Mouse (Mus musculus) MEL-GATA-1-ER (cell line): ENCODE measurements around the gene Hbq1a.
"Not testable (repeated sequence)": the region's sequence is repeated elsewhere in the genome, so short reads cannot be mapped to it uniquely, and the experiment has no call there.

Source experiments
- DNase-seq: peaks from one replicate; pipeline ENCODE4 v3.0.0-alpha.2; 2012; ENCODE audit warnings: low read depth; ENCODE audit errors: extremely low read depth

The Hbq1a gene

GRCm38 (mm10) chr11:32284582-32284981 is 15.3 kb upstream of the Hbq1a start:
- not testable (repeated sequence) for DNase-seq

DNA sequence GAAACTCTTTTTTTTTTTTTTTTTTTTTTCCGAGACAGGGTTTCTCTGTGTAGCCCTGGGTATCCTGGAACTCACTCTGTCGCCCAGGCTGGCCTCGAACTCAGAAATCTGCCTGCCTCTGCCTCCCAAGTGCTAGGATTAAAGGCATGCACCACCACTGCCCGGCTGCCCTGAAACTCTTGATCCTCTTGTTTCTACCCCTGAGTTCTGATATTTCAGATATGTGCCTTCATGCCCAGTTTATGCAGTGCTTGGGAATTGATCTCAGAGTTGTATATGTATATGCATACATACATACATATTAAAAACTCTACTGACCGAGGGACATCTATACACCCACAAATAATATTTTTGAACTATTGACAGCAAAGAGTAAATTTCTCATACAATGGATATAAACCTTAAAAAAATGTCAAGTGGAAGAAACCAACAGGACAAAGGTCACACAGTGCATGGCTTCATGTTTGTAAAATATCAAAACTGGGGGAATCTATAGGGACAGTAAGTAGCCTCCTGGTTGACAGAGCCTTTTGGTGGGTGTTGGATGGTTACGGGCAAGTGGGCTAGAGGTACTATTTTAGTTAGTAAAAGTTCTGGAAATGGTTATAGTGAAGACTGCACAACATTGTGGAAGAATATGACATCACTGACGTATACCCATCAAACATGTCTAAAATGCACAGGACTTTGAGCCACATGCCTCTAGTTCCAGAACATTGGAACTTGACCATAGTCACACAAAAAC is 14.7 kb upstream of the Hbq1a start:
- no peak for DNase-seq

DNA sequence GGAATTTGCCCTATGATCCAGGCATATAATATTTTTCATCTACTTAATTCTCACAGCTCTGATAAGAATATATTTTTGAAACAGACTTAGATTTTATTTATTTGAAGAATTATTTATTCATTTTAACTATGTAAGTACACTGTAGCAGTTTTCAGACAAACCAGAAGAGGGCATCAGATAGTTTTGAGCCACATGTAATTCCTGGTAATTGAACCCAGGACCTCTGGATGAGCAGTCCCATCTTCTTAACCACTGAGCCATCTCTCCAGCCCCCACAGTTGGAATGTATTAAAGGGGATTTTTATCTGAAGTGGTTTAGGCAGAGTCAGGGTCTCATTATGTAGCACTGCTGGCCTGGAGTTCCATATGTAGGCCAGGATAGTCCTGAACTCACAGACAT is 14.0 kb upstream of the Hbq1a start:
- DNase-seq: not testable (repeated sequence)

DNA sequence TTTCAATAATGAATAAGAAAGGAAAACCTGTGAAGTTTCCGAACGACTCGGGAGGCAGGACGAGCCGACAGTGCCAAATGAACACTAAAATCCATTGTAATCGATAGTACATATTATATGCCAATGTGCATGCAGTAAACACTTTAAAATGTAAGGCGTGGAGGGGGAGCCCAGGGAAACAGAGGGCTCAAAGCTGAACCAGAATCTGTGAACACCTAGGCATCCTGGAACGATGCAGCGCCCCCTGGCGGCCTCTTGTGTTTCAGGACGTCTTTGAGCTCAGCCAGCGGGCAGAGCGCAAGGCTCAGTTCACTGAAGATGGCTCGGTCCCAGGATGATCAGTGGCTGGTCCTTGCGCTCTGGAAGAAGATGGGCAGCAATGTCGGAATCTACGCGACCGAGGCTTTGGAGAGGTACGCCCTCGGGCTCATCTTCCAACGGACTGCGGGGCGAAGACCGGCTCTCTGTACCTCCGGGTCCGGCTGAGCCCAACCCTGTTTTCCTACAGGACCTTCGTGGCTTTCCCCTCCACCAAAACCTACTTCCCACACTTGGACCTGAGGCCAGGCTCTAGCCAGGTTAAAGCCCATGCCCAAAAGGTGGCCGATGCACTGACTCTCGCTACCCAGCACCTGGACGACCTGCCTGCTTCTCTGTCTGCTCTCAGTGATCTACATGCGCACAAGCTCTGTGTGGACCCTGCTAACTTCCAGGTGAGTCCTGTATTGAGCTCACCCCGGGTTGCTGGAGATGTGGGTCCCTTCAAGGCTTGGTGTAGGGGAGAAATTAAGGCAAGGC is 13.0 kb upstream of the Hbq1a start, which contains the start of gene Hbq1b:
Gene Hbq1b (plus strand): TSS at position 271 of the 798 bp plus-strand sequence.
- not testable (repeated sequence) for DNase-seq

DNA sequence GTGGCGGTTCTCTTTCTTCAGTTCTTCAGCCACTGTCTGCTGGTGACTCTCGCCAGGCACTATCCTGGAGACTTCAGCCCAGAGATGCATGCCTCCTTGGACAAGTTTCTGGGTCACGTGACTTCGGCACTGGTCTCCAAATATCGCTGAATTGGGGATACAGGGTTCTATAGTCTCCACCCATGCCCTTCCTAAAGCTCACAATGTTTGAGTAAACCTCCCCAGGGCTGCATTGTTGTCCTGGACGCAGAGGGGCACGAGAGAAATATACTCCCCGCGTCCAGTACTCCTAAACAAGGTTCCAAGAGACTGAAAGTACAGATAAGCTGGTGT is 12.4 kb upstream of the Hbq1a start:
- DNase-seq: no peak

DNA sequence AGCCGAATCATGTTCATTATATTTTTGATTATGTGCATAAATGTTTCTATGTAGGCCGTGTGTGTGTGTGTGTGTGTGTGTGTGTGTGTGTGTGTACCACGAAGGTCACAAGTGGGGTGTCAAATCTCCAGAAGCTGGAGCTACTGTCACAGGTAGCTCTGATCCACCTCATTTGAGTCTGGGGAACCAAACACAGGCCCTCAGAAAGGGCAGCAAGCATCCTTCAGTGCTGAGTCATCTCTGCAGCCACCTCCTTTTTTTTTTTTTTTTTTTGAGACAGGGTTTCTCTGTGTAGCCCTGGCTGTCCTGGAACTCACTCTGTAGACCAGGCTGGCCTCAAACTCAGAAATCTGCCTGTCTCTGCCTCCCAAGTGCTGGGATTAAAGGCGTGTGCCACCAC is 7.0 kb upstream of the Hbq1a start:
- not testable (repeated sequence) for DNase-seq

- not testable (repeated sequence) for DNase-seq
These were observed 6.4 kb upstream of the Hbq1a start for GRCm38 (mm10) chr11:32293479-32293878.

GRCm38 (mm10) chr11:32296203-32296602 is 3.7 kb upstream of the Hbq1a start, which contains the start of gene Hba-a2:
Gene Hba-a2 (plus strand): TSS chr11:32296489.
- DNase-seq: not testable (repeated sequence)

DNA sequence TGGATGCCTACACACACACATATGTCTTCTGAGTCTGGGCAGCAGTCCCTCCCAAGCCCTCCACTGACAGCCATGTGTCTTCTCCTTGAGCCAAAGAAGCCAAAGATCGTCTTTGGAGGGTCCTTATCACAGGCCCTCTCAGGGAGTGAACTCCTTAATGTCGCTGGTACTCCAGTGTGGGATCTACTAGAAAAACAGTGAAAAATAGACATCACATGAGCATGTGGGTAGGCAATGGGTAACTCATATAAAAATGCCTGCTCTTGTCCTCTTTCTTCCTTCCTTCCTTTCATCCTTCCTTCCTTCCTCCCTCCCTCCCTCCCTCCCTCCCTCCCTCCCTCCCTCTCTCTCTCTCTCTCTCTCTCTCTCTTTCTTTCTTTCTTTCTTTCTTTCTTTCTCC is 2.5 kb upstream of the Hbq1a start:
- DNase-seq: not testable (repeated sequence)

DNA sequence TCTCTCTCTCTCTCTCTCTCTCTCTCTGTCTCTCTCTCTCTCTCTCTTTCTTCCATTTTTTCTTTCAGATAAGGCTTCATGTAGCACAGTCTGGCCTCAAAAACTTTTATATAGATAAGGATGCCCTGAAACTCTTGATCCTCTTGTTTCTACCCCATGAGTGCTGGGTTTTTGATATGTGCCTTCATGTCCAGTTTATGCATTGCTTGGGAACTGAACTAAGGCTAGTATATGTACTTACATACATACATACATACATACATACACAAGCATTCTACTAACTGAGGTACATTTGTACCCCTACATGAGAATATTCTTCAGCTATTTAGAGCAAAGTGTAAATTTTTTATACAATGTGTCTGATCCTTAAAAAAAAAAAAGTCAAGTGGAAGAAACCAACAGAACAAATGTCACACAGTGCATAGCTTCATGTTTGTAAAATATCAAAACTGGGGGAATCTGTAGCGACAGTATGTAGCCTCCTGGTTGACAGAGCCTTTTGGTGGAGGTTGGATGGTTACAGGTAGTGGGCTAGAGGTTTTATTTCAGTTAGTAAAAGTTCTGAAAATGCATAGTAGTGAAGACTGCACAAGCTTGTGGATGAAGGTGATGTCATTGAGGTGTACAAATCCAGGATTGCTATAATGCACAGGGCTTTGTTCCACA is 1.9 kb upstream of the Hbq1a start:
- DNase-seq: no peak

DNA sequence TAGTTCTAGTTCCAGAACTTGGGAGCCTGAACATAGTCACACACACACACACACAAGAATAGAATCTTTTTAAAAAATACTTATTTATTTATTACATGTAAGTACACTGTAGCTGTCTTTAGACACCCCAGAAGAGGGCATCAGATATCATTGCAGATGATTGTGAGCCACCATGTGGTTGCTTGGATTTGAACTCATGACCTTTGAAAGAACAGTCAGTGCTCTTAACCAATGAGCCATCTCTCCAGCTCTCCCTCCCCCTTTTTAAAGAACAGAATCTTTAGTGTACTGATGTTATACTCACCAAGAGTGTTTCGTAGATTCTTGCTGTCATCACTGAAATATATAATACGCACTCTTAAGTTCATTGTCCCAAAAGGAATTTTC is 1.3 kb upstream of the Hbq1a start:
- DNase-seq: no peak

- no peak for DNase-seq
These were observed 704 bp downstream of the Hbq1a start for GRCm38 (mm10) chr11:32300279-32301267.

GRCm38 (mm10) chr11:32301506-32301905 is 1.6 kb downstream of the Hbq1a start:
- no peak for DNase-seq

GRCm38 (mm10) chr11:32302824-32303419 is 3.1 kb downstream of the Hbq1a start:
- DNase-seq: no peak

DNA sequence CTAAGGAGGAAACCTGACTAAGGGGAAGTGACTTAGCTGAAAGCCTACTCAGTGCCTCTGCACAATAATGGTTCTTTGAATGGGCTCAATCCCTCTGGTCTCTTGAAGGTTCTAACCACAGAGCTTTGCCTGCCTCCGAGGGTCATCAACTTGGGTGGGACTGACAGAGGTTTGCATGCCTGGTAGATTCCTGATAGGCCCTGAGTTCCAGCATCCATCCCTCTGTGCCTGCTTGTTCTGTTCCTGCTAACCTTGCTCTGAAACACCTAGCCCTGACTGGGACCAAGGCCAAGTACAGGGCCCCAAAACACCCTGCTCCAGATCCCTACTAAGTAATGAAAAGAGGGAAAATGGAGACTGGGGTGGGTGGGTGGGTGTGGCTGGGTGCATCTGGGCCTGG is 3.6 kb downstream of the Hbq1a start:
- no peak for DNase-seq

- no peak for DNase-seq
These were observed 7.1 kb downstream of the Hbq1a start for GRCm38 (mm10) chr11:32307006-32307405.

GRCm38 (mm10) chr11:32309446-32309845 is 9.6 kb downstream of the Hbq1a start:
- no peak for DNase-seq

DNA sequence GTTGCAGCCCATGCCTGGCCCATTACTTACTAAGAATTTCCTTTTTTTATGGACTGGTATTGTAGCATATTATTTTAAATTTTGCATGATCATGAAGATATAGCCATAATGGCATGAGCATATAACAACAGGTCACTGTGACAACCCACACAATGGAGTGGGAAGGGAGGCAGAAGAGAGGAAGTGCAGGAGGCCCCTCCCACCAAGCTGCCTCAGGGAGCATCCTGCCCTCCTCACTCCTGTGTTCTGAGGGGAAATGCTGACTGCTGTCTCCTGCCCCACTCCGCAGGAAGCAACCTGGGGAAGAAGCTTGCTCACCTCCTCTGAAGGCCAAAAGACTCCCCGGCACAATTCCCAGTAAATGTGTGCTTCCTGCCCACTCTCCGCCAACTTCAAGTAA is 10.1 kb downstream of the Hbq1a start:
- DNase-seq: no peak

DNA sequence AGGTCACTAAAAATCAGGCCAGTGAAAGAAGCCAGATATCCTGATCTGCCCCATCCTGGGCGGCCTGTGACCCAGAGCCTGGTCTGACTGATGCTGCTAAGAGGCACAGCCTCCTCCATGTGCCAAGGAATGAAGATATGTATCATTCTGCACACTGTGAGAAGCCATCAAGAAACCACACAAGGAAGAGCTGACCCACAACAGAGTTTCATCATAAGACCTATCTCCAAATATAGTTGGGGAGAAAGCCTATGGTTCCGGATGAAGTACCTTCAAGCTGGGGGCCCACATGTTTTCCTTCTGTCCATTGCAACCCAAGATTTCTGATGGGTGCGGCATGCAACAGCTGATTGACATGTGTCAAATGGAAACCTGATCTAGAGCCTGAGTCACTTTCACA is 16.1 kb downstream of the Hbq1a start:
- DNase-seq: no peak

DNA sequence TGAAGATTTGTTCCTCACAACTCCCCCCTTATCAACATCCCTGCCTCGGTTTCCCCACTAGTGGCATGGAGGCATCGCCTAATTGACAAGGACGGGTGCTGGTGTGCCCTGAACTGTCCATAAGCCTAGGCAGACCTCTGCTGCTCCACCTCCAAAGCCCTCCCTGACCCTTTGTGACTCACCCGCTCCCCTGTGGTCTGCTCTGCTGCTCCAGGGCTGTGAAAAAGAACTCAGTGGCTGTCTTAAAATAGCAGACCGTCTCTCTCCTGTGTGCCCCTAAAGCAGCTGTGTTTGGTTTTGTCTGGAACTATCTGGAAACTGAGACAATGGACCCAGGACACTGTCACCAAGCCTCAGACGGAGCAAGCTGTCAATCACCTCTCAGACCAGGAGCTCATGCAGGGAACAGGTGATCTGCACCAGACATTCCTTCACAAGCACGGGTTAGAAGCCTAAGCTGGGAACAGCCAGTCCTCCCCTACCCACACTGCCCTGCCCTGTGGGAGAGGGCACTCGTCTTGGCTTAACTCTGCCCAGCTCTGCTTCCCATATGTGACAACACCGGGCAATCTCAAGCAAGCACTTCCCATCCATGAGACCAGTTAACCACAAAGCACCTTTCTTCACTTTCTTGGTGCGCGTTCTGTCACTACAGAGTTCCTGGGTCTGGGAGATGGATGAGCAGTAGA is 20.8 kb downstream of the Hbq1a start:
- DNase-seq: no peak
